Mouse (Mus musculus) lung, embryonic 16.5 days (tissue): ENCODE data around the gene Ddx42. TPM values are rescaled to one million over a fixed set of nuclear protein-coding genes. Genes with fewer than 3 reads are reported as not detected.
"Not testable (repeated sequence)": the region's sequence is repeated elsewhere in the genome, so short reads cannot be mapped to it uniquely, and the experiment has no call there.

Experiments used
- ATAC-seq: fragments of 200-750 bp; cut with Nextera tagmentation; 2 replicates; pipeline ENCODE4 v1.8.0; 2017; ENCODE audit warnings: low read depth, mild to moderate bottlenecking, moderate library complexity
- H3K27ac ChIP-seq: fragments of 300-500 bp; sonication (generic); 2 replicates; pipeline ENCODE4 v1.5.1; 2014; ENCODE audit warnings: mild to moderate bottlenecking, control low read depth, low read length
- H3K27me3 ChIP-seq: fragments of 300-500 bp; sonication (generic); 2 replicates; pipeline ENCODE4 v1.6.1; 2014; ENCODE audit warnings: low read depth, low read length, mixed read lengths; ENCODE audit not compliant: control insufficient read depth, insufficient read depth
- H3K36me3 ChIP-seq: fragments of 300-500 bp; sonication (generic); 2 replicates; pipeline ENCODE4 v1.6.1; 2014; ENCODE audit warnings: low read length; ENCODE audit not compliant: control insufficient read depth, insufficient read depth
- H3K4me1 ChIP-seq: fragments of 300-500 bp; sonication (generic); replicated peaks from 2 replicates; pipeline ENCODE4 v1.6.1; 2014; ENCODE audit warnings: low read length, mixed read lengths; ENCODE audit not compliant: control insufficient read depth, insufficient read depth
- H3K4me2 ChIP-seq: fragments of 300-500 bp; sonication (generic); 2 replicates; pipeline ENCODE4 v1.6.1; 2014; ENCODE audit warnings: low read depth, low read length, control low read depth
- H3K4me3 ChIP-seq: fragments of 300-500 bp; sonication (generic); 2 replicates; pipeline ENCODE4 v1.5.1; 2014; ENCODE audit warnings: mild to moderate bottlenecking, low read length, control low read depth
- H3K9ac ChIP-seq: fragments of 300-500 bp; sonication (generic); 2 replicates; pipeline ENCODE4 v1.6.1; 2014; ENCODE audit warnings: low read length, control low read depth
- H3K9me3 ChIP-seq: fragments of 300-500 bp; sonication (generic); 2 replicates; pipeline ENCODE4 v1.6.1; 2016; ENCODE audit warnings: low read length; ENCODE audit not compliant: control insufficient read depth
- WGBS: fragments of 180-500 bp; shearing (Covaris S2); extraction: QIAGEN DNeasy Blood & Tissue Kit; methylation state at CpG from one replicate; pipeline ENCODE4 v1.1.7; 2014; 5-methylcytosine and 5-hydroxymethylcytosine counted together
- polyA plus RNA-seq: library from polyadenylated mRNA; unstranded; fragments of >200 nt; fragmentation: Nextera tagmentation; extraction: Ambion mirVana; gene quantifications from 2 replicates; pipeline ENCODE4 v1.2.1, GENCODE M21; 2015

Gene Ddx42
- polyA plus RNA-seq, 1 experiment from 2014 or later, result 72.9 TPM

GRCm38 (mm10) chr11:106198277-106198676, 18.4 kb upstream of the Ddx42 start:
- H3K27me3 ChIP-seq, result no peaks in the 10 kb centered on the region
- H3K4me3 ChIP-seq, result no peak overlapping the region
- WGBS, result 82% methylated on average over 4 of the region's 4 CpGs

GRCm38 (mm10) chr11:106199997-106200396, 16.7 kb upstream of the Ddx42 start:
- not testable (repeated sequence) for H3K4me3 ChIP-seq, H3K4me1 ChIP-seq, ATAC-seq, H3K4me2 ChIP-seq, H3K9ac ChIP-seq, H3K9me3 ChIP-seq, H3K27me3 ChIP-seq, H3K27ac ChIP-seq
- 93% methylated on average over 7 of the region's 7 CpGs for WGBS
- H3K36me3 ChIP-seq, result peaks cover 47% of the 10 kb centered on the region

More at GRCm38 (mm10) chr11:106198277-106198676, 18.4 kb upstream of the Ddx42 start:
- no peaks in the 10 kb centered on the region for H3K9me3 ChIP-seq
- H3K9ac ChIP-seq, result no peak overlapping the region
- no peak overlapping the region for H3K27ac ChIP-seq
- H3K4me1 ChIP-seq, result peaks cover 8% of the 10 kb centered on the region
- H3K36me3 ChIP-seq, result peaks cover 36% of the 10 kb centered on the region
- ATAC-seq, result no peak
- H3K4me2 ChIP-seq, result no peak overlapping the region

- Histone ChIP-seq H3K27ac (no peak overlapping the region), H3K36me3 (peaks cover 54% of the 10 kb centered on the region), H3K9ac (no peak overlapping the region), H3K4me2 (no peak overlapping the region), H3K4me3 (no peak overlapping the region), H3K9me3 (no peaks in the 10 kb centered on the region), H3K27me3 (no peaks in the 10 kb centered on the region), H3K4me1 (no peaks in the 10 kb centered on the region)
- no peak for ATAC-seq
- WGBS, result 73% methylated on average over 6 of the region's 6 CpGs
Measured at GRCm38 (mm10) chr11:106200756-106201155, 16.0 kb upstream of the Ddx42 start.

DNA sequence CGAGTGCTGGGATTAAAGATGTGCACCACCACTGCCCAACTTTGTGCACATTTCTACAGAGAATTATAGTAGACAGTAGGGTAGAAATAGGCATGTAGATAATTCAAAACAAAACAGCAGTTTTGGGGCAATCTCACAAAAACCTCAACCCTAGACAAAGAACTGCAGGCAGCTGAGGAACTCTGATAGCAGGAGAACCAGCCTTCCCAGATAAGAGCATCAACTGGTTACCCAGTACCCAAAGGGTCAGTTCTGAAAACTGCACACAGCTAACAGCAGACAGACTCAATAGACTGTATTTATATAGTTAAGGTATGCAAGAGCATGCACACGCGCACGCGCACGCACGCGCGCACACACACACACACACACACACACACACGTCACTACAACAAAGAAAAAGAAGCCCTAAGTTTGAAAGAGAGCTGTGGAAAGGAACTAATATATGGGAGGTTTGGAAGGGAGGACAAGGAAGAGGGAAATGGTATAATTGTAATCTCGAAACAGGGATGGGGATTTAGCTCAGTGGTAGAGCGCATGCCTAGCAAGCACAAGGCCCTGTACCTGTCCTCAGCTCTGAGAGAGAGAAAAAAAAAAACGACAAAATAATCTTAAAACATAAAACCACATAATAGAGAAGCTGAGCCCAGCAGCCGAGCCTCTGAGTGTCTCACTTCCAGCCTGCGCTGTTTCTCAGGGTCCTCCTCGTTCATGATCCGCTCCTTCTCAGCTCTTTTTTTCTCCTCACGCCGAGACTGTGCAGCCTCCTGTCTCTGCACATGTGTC, 15.2 kb upstream of the Ddx42 start:
- peaks cover 57% of the 10 kb centered on the region for H3K36me3 ChIP-seq

DNA sequence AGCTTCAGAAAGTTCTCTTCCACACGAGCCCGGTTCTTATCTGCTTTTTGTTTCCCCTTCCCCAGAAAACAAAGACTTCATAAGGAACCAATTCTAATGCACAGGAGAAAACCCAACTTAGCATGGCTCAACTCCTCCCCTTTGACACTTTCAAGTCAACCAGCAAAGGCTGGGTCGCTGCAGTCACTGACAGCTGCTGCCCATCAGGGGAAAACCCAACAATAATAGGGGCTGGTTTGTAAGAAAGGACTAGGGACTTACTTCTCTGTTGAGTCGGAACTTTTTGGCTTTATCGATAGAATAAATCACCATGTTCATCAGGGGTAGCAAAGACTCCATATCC, 14.6 kb upstream of the Ddx42 start, which contains the start of gene Strada:
TSS of gene Strada (minus strand) at position 46 of the 343 bp plus-strand sequence.
- Histone ChIP-seq H3K4me3 (no peak within 1 kb of the TSS), H3K27ac (no peak within 1 kb of the TSS), H3K9ac (no peak within 1 kb of the TSS), H3K9me3 (no peaks in the 10 kb centered on the region), H3K36me3 (peaks cover 61% of the 10 kb centered on the region), H3K4me1 (no peaks in the 10 kb centered on the region), H3K4me2 (no peak within 1 kb of the TSS), H3K27me3 (no peaks in the 10 kb centered on the region)
- ATAC-seq, result no peak
- WGBS, result 74% methylated on average over 5 of the region's 5 CpGs

More for the DNA sequence above, 15.2 kb upstream of the Ddx42 start:
- no peaks in the 10 kb centered on the region for H3K4me1 ChIP-seq
- no peaks in the 10 kb centered on the region for H3K9me3 ChIP-seq
- 92% methylated on average over 19 of the region's 19 CpGs for WGBS
- no peak overlapping the region for H3K4me3 ChIP-seq
- no peak overlapping the region for H3K27ac ChIP-seq
- no peaks in the 10 kb centered on the region for H3K27me3 ChIP-seq
- H3K4me2 ChIP-seq, result no peak overlapping the region
- H3K9ac ChIP-seq, result no peak overlapping the region
- ATAC-seq, result no peak

DNA sequence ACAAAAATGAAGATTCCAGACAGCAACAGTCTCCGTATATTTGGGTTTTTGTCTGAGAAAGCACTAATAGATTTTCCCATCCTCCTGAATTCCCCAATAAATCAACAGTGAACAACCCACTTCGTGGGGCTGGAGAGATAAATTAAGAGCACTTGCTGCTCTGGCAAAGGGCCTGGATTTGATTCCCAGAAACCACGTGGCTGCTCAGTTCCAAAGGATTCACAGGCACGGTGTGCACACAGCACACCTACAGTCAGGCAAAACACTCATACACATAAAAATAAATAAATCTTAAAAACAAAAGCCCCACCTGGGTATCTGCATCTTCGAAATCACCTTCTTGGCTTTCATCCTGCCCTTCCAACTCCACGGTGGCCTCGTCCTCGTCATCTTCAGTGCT, 4.0 kb upstream of the Ddx42 start:
- Histone ChIP-seq H3K27ac (no peak overlapping the region), H3K4me2 (no peak overlapping the region), H3K9me3 (no peaks in the 10 kb centered on the region), H3K27me3 (no peaks in the 10 kb centered on the region), H3K36me3 (peaks cover 32% of the 10 kb centered on the region), H3K9ac (no peak overlapping the region), H3K4me1 (peaks cover 10% of the 10 kb centered on the region), H3K4me3 (no peak overlapping the region)
- WGBS, result 86% methylated on average over 8 of the region's 8 CpGs
- no peak for ATAC-seq

DNA sequence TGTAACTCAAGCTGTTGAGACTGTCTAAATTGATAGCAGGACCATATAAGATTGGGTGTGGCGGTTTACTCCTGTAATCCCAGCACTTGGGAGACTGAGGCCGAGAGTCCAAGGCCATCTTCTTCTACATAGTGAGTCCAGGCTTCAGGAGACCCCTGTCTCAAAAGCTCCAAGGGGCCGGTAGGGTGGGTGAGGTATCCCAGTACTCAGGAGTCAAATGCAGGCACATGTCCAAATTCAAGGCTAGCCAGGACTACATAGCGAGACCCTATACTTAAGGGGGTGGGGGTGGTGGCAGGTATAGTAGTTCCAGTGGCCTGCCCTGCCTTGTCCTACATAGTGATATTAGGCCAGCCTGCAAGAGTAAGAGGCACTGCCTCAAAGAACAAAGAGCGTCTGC, 1.9 kb upstream of the Ddx42 start:
- ATAC-seq, result no peak
- Histone ChIP-seq H3K4me2 (peak overlapping the region; percentile 84), H3K36me3 (peaks cover 17% of the 10 kb centered on the region), H3K9ac (peak overlapping the region; percentile 99), H3K27me3 (no peaks in the 10 kb centered on the region), H3K9me3 (no peaks in the 10 kb centered on the region), H3K4me3 (peak overlapping the region; percentile 100), H3K4me1 (peaks cover 18% of the 10 kb centered on the region), H3K27ac (no peak overlapping the region)
- 84% methylated on average over 5 of the region's 5 CpGs for WGBS

DNA sequence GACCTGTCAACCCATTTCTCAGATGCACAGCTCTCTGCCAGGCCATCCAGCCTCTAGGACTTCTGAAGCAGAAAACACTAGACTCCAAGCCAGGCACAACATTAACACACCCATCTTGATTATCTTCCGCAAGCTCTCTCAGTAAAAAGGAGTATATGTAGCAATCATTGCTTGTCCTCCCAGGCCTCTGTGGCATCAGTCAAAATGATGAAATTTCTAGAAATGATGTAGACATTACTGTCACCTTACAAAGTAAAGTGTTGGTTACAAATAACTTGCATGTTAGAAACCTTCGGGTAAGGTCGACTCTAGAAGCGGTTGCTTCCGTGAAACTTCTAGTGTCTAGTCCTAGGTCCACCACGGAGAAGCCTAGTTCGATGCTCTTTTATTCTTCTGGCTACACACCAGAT, 1.3 kb upstream of the Ddx42 start:
- Histone ChIP-seq H3K9ac (peak overlapping the region; percentile 99), H3K4me3 (peak overlapping the region; percentile 100), H3K9me3 (no peaks in the 10 kb centered on the region), H3K27ac (peak overlapping the region; percentile 97), H3K36me3 (peaks cover 13% of the 10 kb centered on the region), H3K4me1 (peaks cover 18% of the 10 kb centered on the region), H3K4me2 (peak overlapping the region; percentile 84), H3K27me3 (no peaks in the 10 kb centered on the region)
- ATAC-seq, result no peak
- WGBS, result 17% methylated on average over 7 of the region's 7 CpGs

GRCm38 (mm10) chr11:106215927-106216729, 598 bp upstream of the Ddx42 start, which contains the start of gene Ccdc47:
Gene Ccdc47 (minus strand): TSS chr11:106216344.
- no peaks in the 10 kb centered on the region for H3K27me3 ChIP-seq
- peak within 1 kb of the TSS; percentile 84 for H3K4me2 ChIP-seq
- peak within 1 kb of the TSS; percentile 97 for H3K27ac ChIP-seq
- peaks cover 18% of the 10 kb centered on the region for H3K4me1 ChIP-seq
- peak; percentile 98 for ATAC-seq
- H3K4me3 ChIP-seq, result peak within 1 kb of the TSS; percentile 100
- H3K9me3 ChIP-seq, result no peaks in the 10 kb centered on the region
- under 1% methylated on average over 46 of the region's 46 CpGs for WGBS
- H3K36me3 ChIP-seq, result peaks cover 9% of the 10 kb centered on the region
- peak within 1 kb of the TSS; percentile 99 for H3K9ac ChIP-seq
